Mouse (Mus musculus) ES-Bruce4 (cell line): ENCODE results near the gene Cyb561d1.

Experiments used
- CTCF ChIP-seq: IDR thresholded peaks from one replicate; pipeline ENCODE4 v1.8.1; 2011; ENCODE audit warnings: low read depth, low read length
- EP300 ChIP-seq: IDR thresholded peaks from 2 replicates; pipeline ENCODE4 v1.6.1; 2011; ENCODE audit warnings: low read depth, low read length; ENCODE audit not compliant: insufficient read depth
- POLR2A ChIP-seq: IDR thresholded peaks from one replicate; pipeline ENCODE4 v1.8.1; 2011; ENCODE audit warnings: low read length; ENCODE audit not compliant: insufficient read depth

GRCm38 (mm10) chr3:108174672-108175531 is 26.1 kb downstream of the Cyb561d1 start:
- TF ChIP-seq EP300 (no peak), CTCF (no peak), POLR2A (no peak)
